Comparison of ENCODE assay signal across 10 mouse cellular contexts in genomic region chr1:150591253-150591652, GRCm38 (mm10).
DNase-seq lines count a peak whose midpoint lies in the region; ATAC-seq and TF ChIP-seq lines count a peak whose summit lies in the region.
"Had no signal": no experiment of that assay in that cellular context is flagged by ENCODE, and none has a peak within 500 bp of the region (broad histone marks: within the 10 kb centered on the region; RNA-seq: fewer than 3 reads in every experiment).

No protein-coding gene starts in this region.

- peak; percentile 82 for TF ChIP-seq CTCF in intestine, postnatal 0 days (IDR thresholded peaks at IDR 0.05; ENCODE audit: low read depth)
- TF ChIP-seq CTCF in midbrain, postnatal 0 days (IDR thresholded peaks at IDR 0.05) = peak; percentile 77

- H3K9me3 ChIP-seq in intestine, postnatal 0 days (ENCODE audit: control insufficient read depth) = no peaks in the 10 kb centered on the region
- no peaks in the 10 kb centered on the region for H3K9me3 ChIP-seq in intestine, embryonic 15.5 days
- no peaks in the 10 kb centered on the region for H3K9me3 ChIP-seq in midbrain, postnatal 0 days (ENCODE audit: low read length)
- H3K9me3 ChIP-seq: embryonic facial prominence, embryonic 13.5 days had no signal

- no peak overlapping the region for H3K4me3 ChIP-seq in intestine, postnatal 0 days (ENCODE audit: low read depth, low read length)
- H3K4me3 ChIP-seq in intestine, embryonic 15.5 days (replicated peaks) = no peak overlapping the region
- no peak overlapping the region for H3K4me3 ChIP-seq in midbrain, postnatal 0 days (ENCODE audit: low read depth, low read length)
- H3K4me3 ChIP-seq: embryonic facial prominence, embryonic 13.5 days had no signal

- H3K27ac ChIP-seq in intestine, postnatal 0 days (ENCODE audit: low read depth, low read length) = no peak overlapping the region
- H3K27ac ChIP-seq in intestine, embryonic 15.5 days = no peak overlapping the region
- no peak overlapping the region for H3K27ac ChIP-seq in midbrain, postnatal 0 days (ENCODE audit: low read depth, low read length)
- H3K27ac ChIP-seq: embryonic facial prominence, embryonic 13.5 days; macrophage had no signal

- no peak overlapping the region for H3K4me2 ChIP-seq in intestine, postnatal 0 days (replicated peaks; ENCODE audit: low read depth)
- no peak overlapping the region for H3K4me2 ChIP-seq in intestine, embryonic 15.5 days (replicated peaks)
- no peak overlapping the region for H3K4me2 ChIP-seq in midbrain, postnatal 0 days (ENCODE audit: low read depth, low read length, poor library complexity, severe bottlenecking)
- H3K4me2 ChIP-seq: embryonic facial prominence, embryonic 13.5 days had no signal

- WGBS in intestine, postnatal 0 days = 21% methylated on average over 2 of the region's 2 CpGs
- 34% methylated on average over 2 of the region's 2 CpGs for WGBS in intestine, embryonic 15.5 days
- WGBS in midbrain, postnatal 0 days = 31% methylated on average over 2 of the region's 2 CpGs

- peak; percentile 5 for DNase-seq in MEL-GATA-1-ER (ENCODE audit: extremely low read depth, low read depth)
- peak; percentile 2 for DNase-seq in cerebellum, adult 9-11 months
- peak; percentile 32 for DNase-seq in gastrocnemius, postnatal 14 days
- DNase-seq in left cerebral cortex, adult 18-20 months (ENCODE audit: low spot score in 2 of 2) = peak; percentile 51 to 58
- peak; percentile 46 for DNase-seq in midbrain, postnatal 0 days (ENCODE audit: low spot score)
- DNase-seq in natural killer cell, adult 2 months (ENCODE audit: low spot score in 2 of 2) = no peak

- intact Hi-C loops in gastrocnemius, postnatal 14 days (cut with DNase I; ENCODE audit: low total_unique reads) = loop anchor here (2.0 kb wide), 1 partner anchor 50 kb away; no protein-coding TSS in a partner anchor

- ATAC-seq in intestine, postnatal 0 days = no peak
- no peak for ATAC-seq in intestine, embryonic 15.5 days
- ATAC-seq in midbrain, postnatal 0 days (ENCODE audit: low FRiP score) = no peak

- H3K4me1 ChIP-seq in intestine, postnatal 0 days (replicated peaks; ENCODE audit: control insufficient read depth, insufficient read depth, low read length) = no peaks in the 10 kb centered on the region
- H3K4me1 ChIP-seq in intestine, embryonic 15.5 days (replicated peaks) = no peaks in the 10 kb centered on the region
- H3K4me1 ChIP-seq in midbrain, postnatal 0 days (ENCODE audit: insufficient read depth, low read length) = no peaks in the 10 kb centered on the region
- H3K4me1 ChIP-seq: embryonic facial prominence, embryonic 13.5 days had no signal

- H3K36me3 ChIP-seq in intestine, postnatal 0 days (ENCODE audit: control insufficient read depth, insufficient read depth) = no peaks in the 10 kb centered on the region
- no peaks in the 10 kb centered on the region for H3K36me3 ChIP-seq in intestine, embryonic 15.5 days
- no peaks in the 10 kb centered on the region for H3K36me3 ChIP-seq in midbrain, postnatal 0 days (ENCODE audit: insufficient read depth, low read length)

- no peaks in the 10 kb centered on the region; the same call in 1 of the 2 replicates for H3K27me3 ChIP-seq in intestine, postnatal 0 days (replicated peaks; ENCODE audit: control insufficient read depth, insufficient read depth, low read length)
- H3K27me3 ChIP-seq in intestine, embryonic 15.5 days (replicated peaks) = no peaks in the 10 kb centered on the region
- no peaks in the 10 kb centered on the region for H3K27me3 ChIP-seq in midbrain, postnatal 0 days (ENCODE audit: insufficient read depth, low read length)
- H3K27me3 ChIP-seq: embryonic facial prominence, embryonic 13.5 days had no signal

- no peak overlapping the region for H3K9ac ChIP-seq in intestine, postnatal 0 days (ENCODE audit: low read depth, low read length)
- no peak overlapping the region for H3K9ac ChIP-seq in intestine, embryonic 15.5 days
- H3K9ac ChIP-seq in midbrain, postnatal 0 days (replicated peaks; ENCODE audit: low read length, poor library complexity, severe bottlenecking) = no peak overlapping the region
- H3K9ac ChIP-seq: embryonic facial prominence, embryonic 13.5 days had no signal

Comparison
In these comparisons a context has a peak if more than half of its experiments do, and no peak if none do; other contexts are left out.
1. DNase-seq: peak in MEL-GATA-1-ER (single experiment), cerebellum, adult 9-11 months (single experiment), gastrocnemius, postnatal 14 days (single experiment), left cerebral cortex, adult 18-20 months (2 of 2) and midbrain, postnatal 0 days (single experiment); none in natural killer cell, adult 2 months (0 of 2).